Mouse (Mus musculus): ENCODE results near the gene Higd1c. TPM values are rescaled to one million over a fixed set of nuclear protein-coding genes. Genes with fewer than 3 reads are reported as not detected.
A peak's percentile ranks its signal among the peaks of the same experiment; 100 is the strongest.
"Not testable (repeated sequence)": the region's sequence is repeated elsewhere in the genome, so short reads cannot be mapped to it uniquely, and the experiment has no call there.

The Higd1c gene
- polyA plus RNA-seq, 1 experiment from 2014 or later: not detected

- Histone ChIP-seq H3K9ac (peak overlapping the region; percentile 39; the same call in 1 of the 2 replicates), H3K4me2 (no peak overlapping the region), H3K4me3 (no peak overlapping the region), H3K4me1 (peaks cover 43% of the 10 kb centered on the region), H3K27me3 (peaks cover 10% of the 10 kb centered on the region), H3K36me3 (ENCODE audit: poor library complexity, severe bottlenecking) (no peaks in the 10 kb centered on the region), H3K27ac (no peak overlapping the region), H3K9me3 (replicated peaks) (no peaks in the 10 kb centered on the region)
- 76% methylated on average over 8 of the region's 8 CpGs for WGBS
- no peak for ATAC-seq
Measured at GRCm38 (mm10) chr15:100419311-100419710, 55.0 kb downstream of the Higd1c start.

GRCm38 (mm10) chr15:100419901-100420745 lies 55.8 kb downstream of the Higd1c start:
- Histone ChIP-seq H3K4me1 (peaks cover 45% of the 10 kb centered on the region), H3K4me3 (no peak overlapping the region), H3K27me3 (peaks cover 18% of the 10 kb centered on the region), H3K36me3 (ENCODE audit: poor library complexity, severe bottlenecking) (no peaks in the 10 kb centered on the region), H3K9me3 (replicated peaks) (no peaks in the 10 kb centered on the region), H3K9ac (peak overlapping the region; percentile 35; the same call in 1 of the 2 replicates), H3K27ac (no peak overlapping the region), H3K4me2 (no peak overlapping the region)
- WGBS: 67% methylated on average over 9 of the region's 9 CpGs
- no peak for ATAC-seq

GRCm38 (mm10) chr15:100421059-100421757 lies 56.9 kb downstream of the Higd1c start:
- peak overlapping the region; percentile 96 for H3K4me3 ChIP-seq
- peaks cover 29% of the 10 kb centered on the region for H3K27me3 ChIP-seq
- peak overlapping the region; percentile 88 for H3K4me2 ChIP-seq
- H3K36me3 ChIP-seq (ENCODE audit: poor library complexity, severe bottlenecking): no peaks in the 10 kb centered on the region
- ATAC-seq: no peak
- H3K4me1 ChIP-seq: peaks cover 45% of the 10 kb centered on the region
- H3K9ac ChIP-seq: peak overlapping the region; percentile 96; the same call in 1 of the 2 replicates
- WGBS: 51% methylated on average over 8 of the region's 8 CpGs
- H3K9me3 ChIP-seq (replicated peaks): 0 out of 2 replicates have a peak, but pooled peaks cover 3% of the 10 kb centered on the region
- H3K27ac ChIP-seq: no peak overlapping the region

- Histone ChIP-seq H3K4me2 (peak within 1 kb of the TSS; percentile 88), H3K4me3 (peak within 1 kb of the TSS; percentile 96), H3K4me1 (peaks cover 45% of the 10 kb centered on the region), H3K27me3 (peaks cover 31% of the 10 kb centered on the region), H3K9ac (peak within 1 kb of the TSS; percentile 96)
- not testable (repeated sequence) for H3K36me3 ChIP-seq (ENCODE audit: poor library complexity, severe bottlenecking); H3K27ac ChIP-seq; H3K9me3 ChIP-seq (replicated peaks); ATAC-seq
- WGBS: 30% methylated on average over 3 of the region's 3 CpGs
Measured at GRCm38 (mm10) chr15:100421758-100422197, 57.4 kb downstream of the Higd1c start, which contains the start of gene Gm5475. Gene Gm5475, plus strand, starts transcription at chr15:100422147.

GRCm38 (mm10) chr15:100422476-100422875 lies 58.1 kb downstream of the Higd1c start:
- H3K4me2 ChIP-seq: peak overlapping the region; percentile 88
- H3K27ac ChIP-seq: no peak overlapping the region; the same call in 1 of the 2 replicates
- peaks cover 45% of the 10 kb centered on the region for H3K4me1 ChIP-seq
- peak overlapping the region; percentile 96 for H3K9ac ChIP-seq
- under 1% methylated on average over 33 of the region's 44 CpGs for WGBS
- H3K27me3 ChIP-seq: peaks cover 31% of the 10 kb centered on the region
- ATAC-seq: peak; percentile 74
- H3K4me3 ChIP-seq: peak overlapping the region; percentile 96
- no peaks in the 10 kb centered on the region for H3K36me3 ChIP-seq (ENCODE audit: poor library complexity, severe bottlenecking)
- 0 out of 2 replicates have a peak, but pooled peaks cover 3% of the 10 kb centered on the region for H3K9me3 ChIP-seq (replicated peaks)

GRCm38 (mm10) chr15:100422899-100423860 lies 58.8 kb downstream of the Higd1c start:
- H3K9me3 ChIP-seq (replicated peaks): 0 out of 2 replicates have a peak, but pooled peaks cover 3% of the 10 kb centered on the region
- 1% methylated on average over 55 of the region's 65 CpGs for WGBS
- H3K4me3 ChIP-seq: peak overlapping the region; percentile 96
- H3K4me2 ChIP-seq: peak overlapping the region; percentile 88
- H3K27ac ChIP-seq: no peak overlapping the region
- peak; percentile 99 for ATAC-seq
- H3K9ac ChIP-seq: peak overlapping the region; percentile 96
- peaks cover 31% of the 10 kb centered on the region for H3K27me3 ChIP-seq
- no peaks in the 10 kb centered on the region for H3K36me3 ChIP-seq (ENCODE audit: poor library complexity, severe bottlenecking)
- H3K4me1 ChIP-seq: peaks cover 45% of the 10 kb centered on the region

GRCm38 (mm10) chr15:100423916-100424315 lies 59.6 kb downstream of the Higd1c start:
- no peaks in the 10 kb centered on the region for H3K36me3 ChIP-seq (ENCODE audit: poor library complexity, severe bottlenecking)
- H3K9ac ChIP-seq: peak overlapping the region; percentile 96
- H3K9me3 ChIP-seq (replicated peaks): 0 out of 2 replicates have a peak, but pooled peaks cover 3% of the 10 kb centered on the region
- peaks cover 31% of the 10 kb centered on the region for H3K27me3 ChIP-seq
- peak overlapping the region; percentile 96 for H3K4me3 ChIP-seq
- 3% methylated on average over 14 of the region's 14 CpGs for WGBS
- H3K4me2 ChIP-seq: peak overlapping the region; percentile 88
- ATAC-seq: no peak
- H3K4me1 ChIP-seq: peaks cover 45% of the 10 kb centered on the region
- H3K27ac ChIP-seq: no peak overlapping the region

GRCm38 (mm10) chr15:100424396-100425122 lies 60.2 kb downstream of the Higd1c start, which contains the start of gene Slc11a2:
Gene Slc11a2, minus strand, starts transcription at chr15:100425072.
- Histone ChIP-seq H3K27ac (no peak within 1 kb of the TSS), H3K4me3 (peak within 1 kb of the TSS; percentile 96), H3K4me1 (peaks cover 39% of the 10 kb centered on the region), H3K4me2 (peak within 1 kb of the TSS; percentile 88), H3K9ac (peak within 1 kb of the TSS; percentile 96; the same call in 1 of the 2 replicates), H3K27me3 (peaks cover 31% of the 10 kb centered on the region), H3K9me3 (replicated peaks) (0 out of 2 replicates have a peak, but pooled peaks cover 3% of the 10 kb centered on the region), H3K36me3 (ENCODE audit: poor library complexity, severe bottlenecking) (no peaks in the 10 kb centered on the region)
- ATAC-seq: no peak
- 29% methylated on average over 17 of the region's 17 CpGs for WGBS

- WGBS: 89% methylated on average over 13 of the region's 13 CpGs
Measured at GRCm38 (mm10) chr15:100428296-100428905, 64.1 kb downstream of the Higd1c start.

GRCm38 (mm10) chr15:100429959-100430565 lies 65.7 kb downstream of the Higd1c start:
- Histone ChIP-seq H3K4me2 (no peak overlapping the region), H3K9me3 (replicated peaks) (0 out of 2 replicates have a peak, but pooled peaks cover 3% of the 10 kb centered on the region), H3K4me1 (no peaks in the 10 kb centered on the region), H3K4me3 (no peak overlapping the region), H3K27me3 (peaks cover 14% of the 10 kb centered on the region), H3K9ac (no peak overlapping the region), H3K36me3 (ENCODE audit: poor library complexity, severe bottlenecking) (no peaks in the 10 kb centered on the region), H3K27ac (no peak overlapping the region)
- WGBS: 83% methylated on average over 11 of the region's 11 CpGs
- ATAC-seq: no peak

More at GRCm38 (mm10) chr15:100428296-100428905, 64.1 kb downstream of the Higd1c start:
- H3K9ac ChIP-seq: no peak overlapping the region
- H3K36me3 ChIP-seq (ENCODE audit: poor library complexity, severe bottlenecking): no peaks in the 10 kb centered on the region
- H3K4me2 ChIP-seq: no peak overlapping the region
- H3K9me3 ChIP-seq (replicated peaks): 0 out of 2 replicates have a peak, but pooled peaks cover 3% of the 10 kb centered on the region
- no peak for ATAC-seq
- H3K4me3 ChIP-seq: no peak overlapping the region
- peaks cover 29% of the 10 kb centered on the region for H3K27me3 ChIP-seq
- H3K4me1 ChIP-seq: peaks cover 10% of the 10 kb centered on the region
- no peak overlapping the region for H3K27ac ChIP-seq

All from forebrain, embryonic 13.5 days (tissue).